Mouse (Mus musculus): Measurements from ENCODE around the gene Uncx. TPM values are rescaled to one million over a fixed set of nuclear protein-coding genes. Genes with fewer than 3 reads are reported as not detected.

Gene Uncx
- 32.5 and 37.0 TPM in 2 replicates for polyA plus RNA-seq (2016; fragmentation: Nextera tagmentation; extraction: Ambion mirVana)

DNA sequence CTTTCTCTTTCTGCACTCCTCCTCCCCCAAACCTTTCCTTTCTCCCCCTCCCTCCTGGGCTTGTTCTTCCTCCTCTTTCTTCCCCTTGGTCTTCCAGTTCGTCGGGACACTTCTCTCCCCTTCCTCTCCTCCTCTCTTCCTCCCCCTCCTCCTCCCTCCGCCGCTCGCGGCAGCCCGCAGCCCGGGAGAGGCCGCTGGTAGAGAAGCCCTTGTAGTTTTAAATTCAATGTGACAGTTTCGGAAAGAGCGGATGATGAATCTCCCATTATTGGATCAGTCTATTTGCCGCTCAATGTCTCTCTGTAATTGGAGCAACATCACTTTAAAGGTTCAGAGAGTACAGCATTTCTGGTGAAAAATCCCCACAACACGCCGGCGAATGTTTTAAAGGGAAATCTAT, at the start of gene Uncx:
TSS of gene Uncx (plus strand) at position 281 of the 400 bp plus-strand sequence.
- Histone ChIP-seq H3K9ac (peak within 1 kb of the TSS; percentile 57), H3K4me2 (peak within 1 kb of the TSS; percentile 47), H3K36me3 (replicated peaks) (no peaks in the 10 kb centered on the region), H3K4me1 (peaks cover 57% of the 10 kb centered on the region), H3K27ac (peak within 1 kb of the TSS; percentile 85), H3K9me3 (no peaks in the 10 kb centered on the region), H3K4me3 (replicated peaks) (peak within 1 kb of the TSS; percentile 45), H3K27me3 (peaks cover 91% of the 10 kb centered on the region)
- ATAC-seq (ENCODE audit: low FRiP score), result no peak
- under 1% methylated on average over 15 of the region's 15 CpGs for WGBS

- Histone ChIP-seq H3K4me1 (no peaks in the 10 kb centered on the region), H3K36me3 (replicated peaks) (no peaks in the 10 kb centered on the region), H3K4me3 (replicated peaks) (no peak overlapping the region), H3K27ac (no peak overlapping the region), H3K4me2 (no peak overlapping the region), H3K9ac (no peak overlapping the region), H3K9me3 (no peaks in the 10 kb centered on the region), H3K27me3 (peaks cover 22% of the 10 kb centered on the region; the same call in 1 of the 2 replicates)
- WGBS, result 68% methylated on average over 5 of the region's 5 CpGs
- no peak for ATAC-seq (ENCODE audit: low FRiP score)
Observed at GRCm38 (mm10) chr5:139493690-139494089, 49.6 kb upstream of the Uncx start.

GRCm38 (mm10) chr5:139495019-139495669, 48.1 kb upstream of the Uncx start:
- no peak for ATAC-seq (ENCODE audit: low FRiP score)
- Histone ChIP-seq H3K9ac (no peak overlapping the region), H3K4me2 (no peak overlapping the region), H3K27me3 (peaks cover 28% of the 10 kb centered on the region), H3K4me3 (replicated peaks) (no peak overlapping the region), H3K27ac (no peak overlapping the region), H3K9me3 (no peaks in the 10 kb centered on the region), H3K4me1 (no peaks in the 10 kb centered on the region), H3K36me3 (replicated peaks) (no peaks in the 10 kb centered on the region)
- WGBS, result 71% methylated on average over 22 of the region's 22 CpGs

DNA sequence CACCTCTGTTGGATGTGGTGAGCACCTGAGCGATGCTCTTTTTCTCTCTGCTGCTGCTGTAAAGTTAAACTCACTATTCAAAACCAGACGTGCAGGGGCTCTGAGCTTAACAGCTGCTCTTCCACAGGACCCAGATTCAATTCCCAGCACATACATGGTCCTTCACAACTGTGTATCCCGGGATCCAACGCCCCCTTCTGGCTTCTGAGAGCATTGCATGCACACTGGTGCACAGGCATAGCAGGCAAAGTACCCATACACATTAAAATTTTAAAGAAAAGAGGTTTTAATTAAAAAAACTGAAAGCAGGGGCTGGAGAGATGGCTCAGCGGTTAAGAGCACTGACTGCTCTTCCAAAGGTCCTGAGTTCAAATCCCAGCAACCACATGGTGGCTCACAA, 46.4 kb upstream of the Uncx start:
- Histone ChIP-seq H3K9ac (no peak overlapping the region), H3K27me3 (peaks cover 24% of the 10 kb centered on the region), H3K27ac (no peak overlapping the region), H3K4me3 (replicated peaks) (no peak overlapping the region), H3K9me3 (no peaks in the 10 kb centered on the region), H3K4me2 (no peak overlapping the region), H3K36me3 (replicated peaks) (no peaks in the 10 kb centered on the region), H3K4me1 (no peaks in the 10 kb centered on the region)
- WGBS, result 54% methylated on average over 5 of the region's 5 CpGs
- ATAC-seq (ENCODE audit: low FRiP score), result no peak

DNA sequence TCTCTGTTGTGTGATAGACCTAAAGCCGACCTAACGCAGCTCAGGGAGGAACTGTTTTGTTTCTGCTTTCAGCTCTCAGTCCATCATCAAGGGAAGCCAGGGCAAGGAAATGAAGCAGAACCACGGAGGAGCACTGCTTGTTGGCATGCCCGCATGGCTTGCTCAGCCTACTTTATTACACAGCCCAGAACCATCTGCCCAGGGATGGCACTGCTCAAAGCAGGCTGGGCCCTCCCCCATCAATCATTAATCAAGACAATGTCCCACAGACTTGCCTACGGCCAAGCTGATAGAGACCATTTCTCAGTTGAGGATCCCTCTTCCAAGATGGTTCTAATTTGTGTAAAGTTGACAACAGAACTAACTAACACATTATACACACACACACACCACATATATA, 44.5 kb upstream of the Uncx start:
- H3K4me2 ChIP-seq, result no peak overlapping the region
- no peaks in the 10 kb centered on the region for H3K36me3 ChIP-seq (replicated peaks)
- no peak overlapping the region for H3K27ac ChIP-seq
- ATAC-seq (ENCODE audit: low FRiP score), result no peak
- no peak overlapping the region for H3K4me3 ChIP-seq (replicated peaks)
- WGBS, result 72% methylated on average over 5 of the region's 5 CpGs
- H3K4me1 ChIP-seq, result no peaks in the 10 kb centered on the region
- H3K27me3 ChIP-seq, result peaks cover 35% of the 10 kb centered on the region
- no peaks in the 10 kb centered on the region for H3K9me3 ChIP-seq
- H3K9ac ChIP-seq, result no peak overlapping the region

DNA sequence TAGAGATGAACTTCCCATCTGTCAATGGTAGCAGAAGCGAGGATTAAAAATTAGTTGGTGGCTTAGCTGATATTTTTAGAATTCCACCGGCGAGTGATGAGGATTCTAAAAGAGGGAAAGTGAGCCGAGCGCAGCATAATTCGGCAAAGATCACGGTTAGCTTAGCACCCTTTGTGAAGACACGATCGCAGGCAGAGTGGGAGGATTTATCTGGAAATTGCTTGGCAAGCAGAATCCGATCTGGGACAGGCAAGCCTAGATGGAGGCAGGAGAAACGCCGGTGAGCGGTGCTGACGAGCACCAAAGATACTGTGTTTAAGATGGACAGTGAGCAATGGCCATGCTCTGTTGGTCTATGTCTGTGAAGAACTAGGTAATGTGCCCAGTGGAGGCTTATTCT, 41.0 kb upstream of the Uncx start:
- no peak overlapping the region for H3K4me3 ChIP-seq (replicated peaks)
- no peaks in the 10 kb centered on the region for H3K4me1 ChIP-seq
- no peaks in the 10 kb centered on the region for H3K9me3 ChIP-seq
- no peak for ATAC-seq (ENCODE audit: low FRiP score)
- 87% methylated on average over 14 of the region's 14 CpGs for WGBS
- H3K4me2 ChIP-seq, result no peak overlapping the region
- H3K27me3 ChIP-seq, result peaks cover 53% of the 10 kb centered on the region
- no peaks in the 10 kb centered on the region for H3K36me3 ChIP-seq (replicated peaks)
- H3K9ac ChIP-seq, result no peak overlapping the region
- H3K27ac ChIP-seq, result no peak overlapping the region

- no peaks in the 10 kb centered on the region for H3K4me1 ChIP-seq
- H3K9ac ChIP-seq, result no peak overlapping the region
- no peak overlapping the region for H3K27ac ChIP-seq
- no peaks in the 10 kb centered on the region for H3K9me3 ChIP-seq
- no peaks in the 10 kb centered on the region for H3K36me3 ChIP-seq (replicated peaks)
- 0 out of 2 replicates have a peak, but pooled peaks have one; percentile 33 for ATAC-seq (ENCODE audit: low FRiP score)
- H3K4me3 ChIP-seq (replicated peaks), result no peak overlapping the region
- 10% methylated on average over 12 of the region's 14 CpGs for WGBS
- peaks cover 52% of the 10 kb centered on the region for H3K27me3 ChIP-seq
- no peak overlapping the region for H3K4me2 ChIP-seq
Observed at GRCm38 (mm10) chr5:139505073-139505606, 38.2 kb upstream of the Uncx start.

GRCm38 (mm10) chr5:139506207-139506606, 37.1 kb upstream of the Uncx start:
- ATAC-seq (ENCODE audit: low FRiP score), result no peak
- Histone ChIP-seq H3K9me3 (no peaks in the 10 kb centered on the region), H3K9ac (no peak overlapping the region), H3K36me3 (replicated peaks) (no peaks in the 10 kb centered on the region), H3K27ac (no peak overlapping the region), H3K27me3 (peaks cover 61% of the 10 kb centered on the region), H3K4me2 (no peak overlapping the region), H3K4me1 (0 out of 2 replicates have a peak, but pooled peaks cover 2% of the 10 kb centered on the region), H3K4me3 (replicated peaks) (no peak overlapping the region)
- 29% methylated on average over 5 of the region's 5 CpGs for WGBS

DNA sequence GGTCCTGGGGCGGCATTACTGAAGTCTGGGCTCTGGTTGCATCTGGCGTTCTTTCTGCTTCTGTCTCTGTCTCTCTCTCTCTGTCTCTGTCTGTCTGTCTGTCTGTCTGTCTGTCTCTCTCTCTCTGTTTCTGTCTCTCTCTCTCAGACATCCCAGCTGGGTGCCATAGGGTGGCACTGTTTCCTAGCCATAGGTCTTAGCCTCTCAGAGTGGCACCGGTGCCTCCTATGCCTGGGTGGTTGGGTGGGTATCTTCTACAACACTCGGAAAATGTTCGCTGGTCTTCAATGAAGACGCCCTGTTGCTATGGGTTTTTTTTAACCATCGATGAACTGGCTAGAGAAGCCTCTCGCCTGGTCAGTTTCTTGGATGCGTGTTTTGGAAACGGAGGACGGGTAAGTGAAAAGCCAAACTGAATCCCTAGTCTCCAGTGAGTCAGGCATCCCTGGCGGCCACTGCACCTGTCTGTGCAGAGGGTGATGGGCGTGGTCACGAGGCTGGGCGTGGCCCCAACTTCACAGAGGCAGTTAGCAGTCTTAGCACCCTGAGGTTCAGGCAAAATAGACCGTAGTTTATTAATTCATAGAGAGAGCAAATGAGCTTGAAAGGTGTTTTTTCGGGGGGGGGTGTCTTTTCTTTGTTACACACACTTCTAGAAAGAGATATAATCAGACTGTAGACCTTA, 32.5 kb upstream of the Uncx start:
- 0 out of 2 replicates have a peak, but pooled peaks cover 2% of the 10 kb centered on the region for H3K4me1 ChIP-seq
- no peaks in the 10 kb centered on the region for H3K9me3 ChIP-seq
- no peaks in the 10 kb centered on the region for H3K36me3 ChIP-seq (replicated peaks)
- H3K4me3 ChIP-seq (replicated peaks), result no peak overlapping the region
- no peak overlapping the region for H3K27ac ChIP-seq
- H3K4me2 ChIP-seq, result no peak overlapping the region
- peaks cover 35% of the 10 kb centered on the region for H3K27me3 ChIP-seq
- no peak overlapping the region for H3K9ac ChIP-seq
- ATAC-seq (ENCODE audit: low FRiP score), result no peak
- 17% methylated on average over 17 of the region's 17 CpGs for WGBS

DNA sequence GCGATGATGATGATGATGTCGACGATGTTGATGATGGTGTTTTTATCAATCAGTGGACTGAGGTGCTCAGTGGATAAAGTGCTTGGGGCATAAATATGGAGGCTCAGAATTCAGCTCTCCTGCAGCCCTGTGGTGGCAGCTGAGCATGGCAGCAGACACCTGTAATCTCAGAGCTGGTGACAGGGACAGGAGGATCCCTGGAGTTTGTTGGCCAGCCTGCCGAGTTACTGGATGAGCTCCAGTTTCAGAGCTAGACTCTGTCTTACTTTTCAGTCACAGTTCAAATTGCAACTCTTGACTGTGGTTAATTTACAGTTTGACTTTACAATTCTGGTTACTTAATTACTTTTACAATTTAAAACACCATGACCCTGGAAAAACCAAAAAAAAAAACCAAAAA, 31.1 kb upstream of the Uncx start:
- no peak overlapping the region for H3K4me2 ChIP-seq
- no peak overlapping the region for H3K4me3 ChIP-seq (replicated peaks)
- no peaks in the 10 kb centered on the region for H3K9me3 ChIP-seq
- peaks cover 26% of the 10 kb centered on the region for H3K27me3 ChIP-seq
- peaks cover 5% of the 10 kb centered on the region; the same call in 1 of the 2 replicates for H3K4me1 ChIP-seq
- no peak overlapping the region for H3K9ac ChIP-seq
- 89% methylated on average over 4 of the region's 4 CpGs for WGBS
- no peak for ATAC-seq (ENCODE audit: low FRiP score)
- H3K27ac ChIP-seq, result no peak overlapping the region
- H3K36me3 ChIP-seq (replicated peaks), result no peaks in the 10 kb centered on the region

- H3K9ac ChIP-seq, result no peak overlapping the region
- peaks cover 19% of the 10 kb centered on the region; the same call in 1 of the 2 replicates for H3K27me3 ChIP-seq
- WGBS, result 42% methylated on average over 11 of the region's 11 CpGs
- H3K4me2 ChIP-seq, result no peak overlapping the region
- ATAC-seq (ENCODE audit: low FRiP score), result no peak
- peaks cover 6% of the 10 kb centered on the region; the same call in 1 of the 2 replicates for H3K4me1 ChIP-seq
- H3K27ac ChIP-seq, result no peak overlapping the region
- H3K9me3 ChIP-seq, result no peaks in the 10 kb centered on the region
- H3K4me3 ChIP-seq (replicated peaks), result no peak overlapping the region
- no peaks in the 10 kb centered on the region for H3K36me3 ChIP-seq (replicated peaks)
Observed at GRCm38 (mm10) chr5:139516281-139516680, 27.0 kb upstream of the Uncx start.

- Histone ChIP-seq H3K9ac (no peak overlapping the region), H3K27ac (no peak overlapping the region), H3K9me3 (no peaks in the 10 kb centered on the region), H3K4me3 (replicated peaks) (no peak overlapping the region), H3K27me3 (peaks cover 27% of the 10 kb centered on the region; the same call in 1 of the 2 replicates), H3K36me3 (replicated peaks) (no peaks in the 10 kb centered on the region), H3K4me1 (peaks cover 6% of the 10 kb centered on the region; the same call in 1 of the 2 replicates), H3K4me2 (no peak overlapping the region)
- no peak for ATAC-seq (ENCODE audit: low FRiP score)
- 58% methylated on average over 14 of the region's 14 CpGs for WGBS
Observed at GRCm38 (mm10) chr5:139520069-139520834, 23.0 kb upstream of the Uncx start.
